Mouse (Mus musculus): ENCODE data around the gene H2afy2.

DNA sequence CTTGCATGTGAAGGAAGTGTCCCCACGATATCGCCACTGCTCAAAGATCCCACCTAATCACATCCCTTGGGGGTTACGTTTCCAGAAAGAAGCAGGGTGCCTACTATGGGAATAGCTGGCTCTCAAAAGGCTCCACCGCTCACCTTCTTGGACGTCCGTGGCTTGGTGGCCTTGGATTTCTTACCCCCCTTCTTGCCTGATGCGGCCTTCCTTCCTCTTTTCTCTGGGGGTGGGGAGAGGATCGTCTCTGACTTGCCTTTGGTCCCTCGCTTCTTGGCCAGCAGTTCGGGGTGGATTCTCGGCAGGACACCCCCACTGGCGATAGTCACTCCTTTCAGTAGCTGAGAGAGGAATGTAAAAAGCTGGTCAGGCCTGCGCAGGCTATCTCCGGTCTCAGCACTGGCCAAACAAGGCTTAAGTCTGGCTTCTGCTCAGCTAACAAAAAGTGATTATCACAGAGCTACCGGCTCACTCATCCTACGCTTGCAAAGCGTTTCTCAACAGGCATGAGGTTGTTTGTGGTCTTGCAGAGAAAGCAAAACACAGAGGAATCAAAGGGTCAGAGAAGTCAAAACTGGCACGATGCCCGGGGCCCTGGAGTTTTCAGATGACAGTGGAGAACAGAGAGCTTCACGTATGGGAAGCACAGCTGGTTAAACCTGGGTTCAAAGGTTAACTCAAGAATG lies 32.3 kb downstream of the H2afy2 start:
- TF ChIP-seq CTCF (IDR thresholded peaks at IDR 0.05 in 2 of 3, conservative IDR thresholded peaks at IDR 0.05 in 1 of 3; ENCODE audit: control insufficient read depth in 1 of 3, insufficient read depth in 1 of 3, low read depth in 2 of 3, low read length in 3 of 3, poor library complexity in 1 of 3, severe bottlenecking in 1 of 3) (no peak), EP300 (IDR thresholded peaks at IDR 0.05; ENCODE audit: low read depth in 1 of 2, low read length in 2 of 2) (no peak), ZKSCAN1 (IDR thresholded peaks at IDR 0.05; ENCODE audit: low read depth, low read length) (no peak), CHD2 (IDR thresholded peaks at IDR 0.05; ENCODE audit: low read length) (no peak), ZMIZ1 (IDR thresholded peaks at IDR 0.05; ENCODE audit: low read depth, low read length) (no peak), ETS1 (IDR thresholded peaks at IDR 0.05; ENCODE audit: low read depth, low read length) (no peak), POLR2A (IDR thresholded peaks at IDR 0.05; ENCODE audit: control insufficient read depth in 1 of 2, insufficient read depth in 1 of 2, low read depth in 1 of 2, low read length in 2 of 2, poor library complexity in 1 of 2) (no peak), USF1 (IDR thresholded peaks at IDR 0.05; ENCODE audit: low read depth, low read length) (no peak), NELFE (IDR thresholded peaks at IDR 0.05; ENCODE audit: low read depth, low read length) (no peak), MAZ (IDR thresholded peaks at IDR 0.05; ENCODE audit: low read depth, low read length) (no peak), GATA1 (IDR thresholded peaks at IDR 0.05; ENCODE audit: low read depth, low read length) (no peak)
